Mouse (Mus musculus) hindbrain, embryonic 15.5 days (tissue): ENCODE results near the gene Scgb1b2. TPM values are rescaled to one million over a fixed set of nuclear protein-coding genes. Genes with fewer than 3 reads are reported as not detected.

Source experiments
- ATAC-seq: fragments of 200-750 bp; cut with Nextera tagmentation; 2 replicates; pipeline ENCODE4 v1.8.0; 2017; ENCODE audit warnings: low read depth, moderate number of reproducible peaks, moderate TSS enrichment; ENCODE audit not compliant: low FRiP score
- H3K27ac ChIP-seq: fragments of 300-500 bp; sonication (generic); replicated peaks from 2 replicates; pipeline ENCODE4 v1.5.1; 2015; ENCODE audit warnings: mild to moderate bottlenecking, inconsistent platforms
- H3K27me3 ChIP-seq: fragments of 300-500 bp; sonication (generic); 2 replicates; pipeline ENCODE4 v1.6.1; 2015; ENCODE audit warnings: control low read depth, inconsistent platforms
- H3K36me3 ChIP-seq: fragments of 300-500 bp; sonication (generic); 2 replicates; pipeline ENCODE4 v1.6.1; 2015; ENCODE audit warnings: control low read depth, inconsistent platforms
- H3K4me1 ChIP-seq: fragments of 300-500 bp; sonication (generic); replicated peaks from 2 replicates; pipeline ENCODE4 v1.6.1; 2015; ENCODE audit warnings: control low read depth, inconsistent platforms
- H3K4me2 ChIP-seq: fragments of 300-500 bp; sonication (generic); 2 replicates; pipeline ENCODE4 v1.6.1; 2015; ENCODE audit warnings: moderate library complexity, mild to moderate bottlenecking, inconsistent platforms
- H3K4me3 ChIP-seq: fragments of 300-500 bp; sonication (generic); 2 replicates; pipeline ENCODE4 v1.5.1; 2015; ENCODE audit warnings: mild to moderate bottlenecking, inconsistent platforms
- H3K9ac ChIP-seq: fragments of 300-500 bp; sonication (generic); 2 replicates; pipeline ENCODE4 v1.6.1; 2015; ENCODE audit warnings: inconsistent platforms
- H3K9me3 ChIP-seq: fragments of 300-500 bp; sonication (generic); 2 replicates; pipeline ENCODE4 v1.6.1; 2016; ENCODE audit warnings: control low read depth, inconsistent platforms
- WGBS: fragments of 180-500 bp; shearing (Covaris S2); methylation state at CpG from one replicate; pipeline ENCODE4 v1.1.7; 2015; 5-methylcytosine and 5-hydroxymethylcytosine counted together
- polyA plus RNA-seq: library from polyadenylated mRNA; unstranded; fragments of >200 nt; fragmentation: Nextera tagmentation; extraction: Ambion mirVana; gene quantifications from 2 replicates; pipeline ENCODE4 v1.2.1, GENCODE M21; 2015

Scgb1b2 gene
- not detected in 2 replicates for polyA plus RNA-seq

DNA sequence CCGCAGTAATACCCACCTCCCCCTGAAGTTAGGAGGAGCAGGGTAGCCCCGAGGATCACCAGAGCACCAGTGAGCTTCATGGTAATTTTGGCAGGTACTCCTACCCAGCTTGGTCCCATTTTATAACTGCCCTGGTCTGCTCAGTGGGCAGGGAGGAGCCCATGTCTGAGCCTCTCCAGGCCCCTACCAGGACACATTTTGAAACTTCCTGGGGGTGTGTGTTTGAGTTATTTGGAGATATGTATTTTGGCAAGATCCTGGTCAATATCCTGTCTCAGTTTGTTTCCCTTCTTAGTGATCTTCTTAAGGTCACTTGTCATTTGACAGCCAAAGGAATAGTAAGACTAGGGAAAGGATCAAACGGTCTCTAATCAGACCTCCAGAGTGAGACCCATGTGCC, at the start of gene Scgb1b2:
Scgb1b2 (minus strand) TSS at position 101 of the 400 bp plus-strand sequence.
- no peak for ATAC-seq
- Histone ChIP-seq H3K27ac (no peak within 1 kb of the TSS), H3K4me3 (no peak within 1 kb of the TSS), H3K4me1 (no peaks in the 10 kb centered on the region), H3K9ac (no peak within 1 kb of the TSS), H3K27me3 (no peaks in the 10 kb centered on the region), H3K36me3 (no peaks in the 10 kb centered on the region), H3K9me3 (peaks cover 12% of the 10 kb centered on the region), H3K4me2 (no peak within 1 kb of the TSS)
- 87% methylated on average over 3 of the region's 3 CpGs for WGBS

DNA sequence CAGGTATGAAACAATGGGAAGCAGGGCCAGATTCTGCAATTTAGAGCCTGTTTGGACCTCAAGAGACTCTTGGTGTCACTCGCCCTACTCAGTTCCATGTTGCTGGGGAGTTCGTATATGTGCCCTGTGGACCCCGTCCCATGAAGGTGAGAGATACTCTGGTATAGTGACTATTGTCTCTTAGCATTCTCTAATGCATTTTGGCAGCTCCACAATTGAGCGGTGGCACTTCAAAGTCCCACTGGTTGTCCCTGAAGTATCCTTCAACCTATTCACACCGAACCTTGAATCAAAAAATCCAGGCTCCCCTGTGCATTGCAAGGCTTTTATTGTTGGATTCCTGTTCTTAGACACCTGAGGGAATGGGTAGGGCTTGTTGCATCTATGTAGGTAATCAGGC, 1.4 kb downstream of the Scgb1b2 start, which contains the start of gene Scgb2b2:
Scgb2b2 (plus strand) TSS at position 301 of the 400 bp plus-strand sequence.
- H3K4me3 ChIP-seq: no peak within 1 kb of the TSS
- 86% methylated on average over 5 of the region's 5 CpGs for WGBS

More for the DNA sequence above, 1.4 kb downstream of the Scgb1b2 start, which contains the start of gene Scgb2b2:
- H3K27me3 ChIP-seq: no peaks in the 10 kb centered on the region
- no peak within 1 kb of the TSS for H3K4me2 ChIP-seq
- no peaks in the 10 kb centered on the region for H3K4me1 ChIP-seq
- no peak within 1 kb of the TSS for H3K27ac ChIP-seq
- ATAC-seq: no peak
- H3K9ac ChIP-seq: no peak within 1 kb of the TSS
- H3K36me3 ChIP-seq: no peaks in the 10 kb centered on the region
- H3K9me3 ChIP-seq: peaks cover 12% of the 10 kb centered on the region

Other genes with a start within 250 kb of the Scgb1b2 start
- 19.2 and 26.8 TPM in 2 replicates for gene Fxyd5, start 249.3 kb downstream of the Scgb1b2 start, polyA plus RNA-seq
- gene Fxyd7, start 240.4 kb downstream of the Scgb1b2 start, polyA plus RNA-seq: 265 and 282 TPM in 2 replicates
- 46.2 and 55.7 TPM in 2 replicates for gene Fxyd1, start 234.6 kb downstream of the Scgb1b2 start, polyA plus RNA-seq
- 0.57 and 1.0 TPM in 2 replicates for gene Lgi4, start 232.5 kb downstream of the Scgb1b2 start, polyA plus RNA-seq
- 0.31 TPM in 1 of 2 replicates, not detected in the other for gene Fxyd3, start 215.1 kb downstream of the Scgb1b2 start, polyA plus RNA-seq
- gene Hpn, start 176.5 kb downstream of the Scgb1b2 start, polyA plus RNA-seq: 0.51 and 0.56 TPM in 2 replicates
- gene Scn1b, start 164.8 kb downstream of the Scgb1b2 start, polyA plus RNA-seq: 16.5 and 18.7 TPM in 2 replicates
- gene Gramd1a, start 135.9 kb downstream of the Scgb1b2 start, polyA plus RNA-seq: 212 and 233 TPM in 2 replicates
- gene Scgb2b2, start 1.3 kb downstream of the Scgb1b2 start, polyA plus RNA-seq: not detected in 2 replicates
- gene Scgb2b3, start 70.3 kb upstream of the Scgb1b2 start, polyA plus RNA-seq: not detected in 2 replicates
- gene Scgb1b3, start 83.8 kb upstream of the Scgb1b2 start, polyA plus RNA-seq: not detected in 2 replicates